Mouse (Mus musculus) kidney, adult 2 months (tissue): Measurements from ENCODE around the gene Acsf3. TPM values are rescaled to one million over a fixed set of nuclear protein-coding genes. Genes with fewer than 3 reads are reported as not detected.

Experiments
- DNase-seq: peaks from one replicate; pipeline ENCODE4 v3.0.0; 2021
- H3K27ac ChIP-seq: fragments of 200-500 bp; 2 replicates; pipeline ENCODE4 v1.5.1; 2012; ENCODE audit warnings: low read depth, low read length, control low read depth, inconsistent platforms; ENCODE audit not compliant: insufficient read depth
- H3K27me3 ChIP-seq: fragments of 200-500 bp; replicated peaks from 2 replicates; pipeline ENCODE4 v1.6.1; 2012; ENCODE audit warnings: mild to moderate bottlenecking, moderate library complexity, low read length, inconsistent platforms; ENCODE audit not compliant: control insufficient read depth, insufficient read depth
- H3K36me3 ChIP-seq: fragments of 200-500 bp; 2 replicates; pipeline ENCODE4 v1.6.1; 2012; ENCODE audit warnings: mild to moderate bottlenecking, moderate library complexity, low read length, inconsistent platforms; ENCODE audit not compliant: control insufficient read depth, insufficient read depth
- H3K4me1 ChIP-seq: fragments of 200-500 bp; 2 replicates; pipeline ENCODE4 v1.6.1; 2011; ENCODE audit warnings: low read length; ENCODE audit not compliant: control insufficient read depth, insufficient read depth
- H3K4me3 ChIP-seq: fragments of 200-500 bp; 2 replicates; pipeline ENCODE4 v1.5.1; 2011; ENCODE audit warnings: mild to moderate bottlenecking, low read depth, low read length, control low read depth; ENCODE audit not compliant: insufficient read depth
- CTCF ChIP-seq: fragments of 200-500 bp; conservative IDR thresholded peaks from 2 replicates; pipeline ENCODE4 v1.5.1; 2011; ENCODE audit warnings: low read depth, mild to moderate bottlenecking, control low read depth, low read length, moderate library complexity, mixed read lengths; ENCODE audit not compliant: insufficient read depth, insufficient read length
- POLR2A ChIP-seq: fragments of 200-500 bp; IDR thresholded peaks from one replicate; pipeline ENCODE4 v1.6.1; 2011; ENCODE audit warnings: low read depth, low read length, control low read depth
- WGBS: fragments of 180-500 bp; shearing (Covaris S2); methylation state at CpG from one replicate; pipeline ENCODE4 v1.1.7; 2018; 5-methylcytosine and 5-hydroxymethylcytosine counted together
- polyA plus RNA-seq: library from polyadenylated mRNA; depleted of rRNA; stranded (reverse); fragments of >200 nt; gene quantifications from 2 replicates; pipeline ENCODE4 v1.2.3, GENCODE M21; 2012

Acsf3 gene
- polyA plus RNA-seq, 1 experiment = 73.9 TPM

- WGBS = 94% methylated on average over 11 of the region's 11 CpGs
- TF ChIP-seq CTCF (no peak), POLR2A (no peak)
- Histone ChIP-seq H3K4me3 (no peak overlapping the region), H3K27ac (no peak overlapping the region), H3K4me1 (no peaks in the 10 kb centered on the region), H3K27me3 (no peaks in the 10 kb centered on the region), H3K36me3 (no peaks in the 10 kb centered on the region)
- no peak for DNase-seq
These were observed 38.7 kb upstream of the Acsf3 start for GRCm38 (mm10) chr8:122736623-122737022.

- Histone ChIP-seq H3K36me3 (no peaks in the 10 kb centered on the region), H3K4me3 (no peak overlapping the region), H3K27me3 (no peaks in the 10 kb centered on the region), H3K4me1 (no peaks in the 10 kb centered on the region), H3K27ac (no peak overlapping the region)
- 62% methylated on average over 4 of the region's 4 CpGs for WGBS
- no peak for DNase-seq
- TF ChIP-seq CTCF = no peak
- no peak for TF ChIP-seq POLR2A
These were observed 38.2 kb upstream of the Acsf3 start for GRCm38 (mm10) chr8:122737071-122737470.

GRCm38 (mm10) chr8:122737886-122738285 is 37.4 kb upstream of the Acsf3 start:
- WGBS = 82% methylated on average over 6 of the region's 6 CpGs
- H3K27me3 ChIP-seq = no peaks in the 10 kb centered on the region
- no peaks in the 10 kb centered on the region for H3K36me3 ChIP-seq
- no peaks in the 10 kb centered on the region for H3K4me1 ChIP-seq
- no peak overlapping the region for H3K27ac ChIP-seq
- TF ChIP-seq POLR2A (no peak), CTCF (no peak)
- H3K4me3 ChIP-seq = no peak overlapping the region
- no peak for DNase-seq

GRCm38 (mm10) chr8:122739102-122739725 is 36.1 kb upstream of the Acsf3 start:
- no peak overlapping the region for H3K4me3 ChIP-seq
- TF ChIP-seq POLR2A = no peak
- TF ChIP-seq CTCF = no peak

GRCm38 (mm10) chr8:122742471-122742870 is 32.8 kb upstream of the Acsf3 start:
- Histone ChIP-seq H3K4me1 (no peaks in the 10 kb centered on the region), H3K4me3 (no peak overlapping the region), H3K27ac (no peak overlapping the region), H3K27me3 (no peaks in the 10 kb centered on the region), H3K36me3 (no peaks in the 10 kb centered on the region)
- WGBS = 21% methylated on average over 19 of the region's 19 CpGs
- no peak for DNase-seq
- no peak for TF ChIP-seq POLR2A
- TF ChIP-seq CTCF = no peak

More at GRCm38 (mm10) chr8:122739102-122739725, 36.1 kb upstream of the Acsf3 start:
- Histone ChIP-seq H3K27me3 (no peaks in the 10 kb centered on the region), H3K27ac (no peak overlapping the region), H3K4me1 (no peaks in the 10 kb centered on the region), H3K36me3 (no peaks in the 10 kb centered on the region)
- WGBS = 10% methylated on average over 11 of the region's 11 CpGs
- DNase-seq = no peak

GRCm38 (mm10) chr8:122745022-122745749 is 30.1 kb upstream of the Acsf3 start:
- WGBS = 23% methylated on average over 17 of the region's 17 CpGs
- Histone ChIP-seq H3K27me3 (no peaks in the 10 kb centered on the region), H3K27ac (no peak overlapping the region), H3K4me1 (no peaks in the 10 kb centered on the region), H3K4me3 (no peak overlapping the region), H3K36me3 (no peaks in the 10 kb centered on the region)
- no peak for TF ChIP-seq POLR2A
- TF ChIP-seq CTCF = no peak
- DNase-seq = no peak

GRCm38 (mm10) chr8:122745750-122746275 is 29.5 kb upstream of the Acsf3 start:
- H3K36me3 ChIP-seq = no peaks in the 10 kb centered on the region
- H3K4me1 ChIP-seq = no peaks in the 10 kb centered on the region
- WGBS = 21% methylated on average over 16 of the region's 16 CpGs
- H3K27me3 ChIP-seq = no peaks in the 10 kb centered on the region
- no peak overlapping the region for H3K27ac ChIP-seq
- TF ChIP-seq POLR2A = no peak
- TF ChIP-seq CTCF = no peak
- DNase-seq = no peak
- no peak overlapping the region for H3K4me3 ChIP-seq
